Mouse (Mus musculus): ENCODE measurements at regions not wholly inside any gene's neighbourhood (a gene's known extent, or its start where the extent isn't known, plus 50 kb on each side); places are given as distances from the start of the nearest gene placed in this dataset.

DNA sequence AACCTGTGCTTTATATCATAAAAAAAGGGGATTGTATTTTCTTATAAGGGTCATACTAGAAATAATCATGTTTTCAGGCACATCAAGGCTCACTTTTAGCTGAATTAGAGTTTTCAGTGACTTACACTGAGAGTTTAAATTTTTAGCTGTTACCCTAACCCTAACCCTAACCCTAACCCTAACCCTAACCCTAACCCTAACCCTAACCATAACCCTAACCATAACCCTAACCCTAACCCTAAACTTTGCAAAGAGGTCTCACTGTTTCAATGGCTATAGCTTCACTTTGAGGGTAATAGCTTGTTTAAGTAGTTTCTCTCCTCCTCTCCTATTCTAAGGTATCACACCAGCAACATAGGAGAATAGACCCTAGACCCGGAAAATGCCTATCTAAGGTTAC, 208.0 kb downstream of the Plk2 start:
- 87% methylated on average over 1 of the region's 1 CpGs for WGBS
- H3K4me3 ChIP-seq (ENCODE audit: insufficient read depth, low read depth, low read length) = no peak overlapping the region
- H3K4me1 ChIP-seq (ENCODE audit: control insufficient read depth, insufficient read depth, low read length) = no peaks in the 10 kb centered on the region
- no peak for DNase-seq
- no peak overlapping the region for H3K27ac ChIP-seq (ENCODE audit: insufficient read depth, low read depth, low read length)
- H3K36me3 ChIP-seq (ENCODE audit: control insufficient read depth, insufficient read depth, low read length) = no peaks in the 10 kb centered on the region
- H3K27me3 ChIP-seq (replicated peaks; ENCODE audit: control insufficient read depth, insufficient read depth, low read length) = no peaks in the 10 kb centered on the region
- TF ChIP-seq CTCF (conservative IDR thresholded peaks at IDR 0.05; ENCODE audit: insufficient read depth, insufficient read length, low read depth, low read length) (no peak), POLR2A (IDR thresholded peaks at IDR 0.05; ENCODE audit: low read depth, low read length) (no peak)

GRCm38 (mm10) chr13:110619010-110619409, 224.2 kb downstream of the Plk2 start:
- Histone ChIP-seq H3K27me3 (replicated peaks; ENCODE audit: control insufficient read depth, insufficient read depth, low read length) (no peaks in the 10 kb centered on the region), H3K36me3 (ENCODE audit: control insufficient read depth, insufficient read depth, low read length) (no peaks in the 10 kb centered on the region), H3K4me3 (ENCODE audit: insufficient read depth, low read depth, low read length) (no peak overlapping the region), H3K27ac (ENCODE audit: insufficient read depth, low read depth, low read length) (no peak overlapping the region), H3K4me1 (ENCODE audit: control insufficient read depth, insufficient read depth, low read length) (no peaks in the 10 kb centered on the region)
- no peak for DNase-seq
- 90% methylated on average over 6 of the region's 6 CpGs for WGBS
- TF ChIP-seq CTCF (conservative IDR thresholded peaks at IDR 0.05; ENCODE audit: insufficient read depth, insufficient read length, low read depth, low read length) (no peak), POLR2A (IDR thresholded peaks at IDR 0.05; ENCODE audit: low read depth, low read length) (no peak)

- 68% methylated on average over 6 of the region's 6 CpGs for WGBS
- H3K27ac ChIP-seq (ENCODE audit: insufficient read depth, low read depth, low read length) = no peak overlapping the region
- TF ChIP-seq CTCF (conservative IDR thresholded peaks at IDR 0.05; ENCODE audit: insufficient read depth, insufficient read length, low read depth, low read length) = no peak
- TF ChIP-seq POLR2A (IDR thresholded peaks at IDR 0.05; ENCODE audit: low read depth, low read length) = no peak
Measured at GRCm38 (mm10) chr13:110627136-110627535, 232.3 kb downstream of the Plk2 start.

GRCm38 (mm10) chr13:110627732-110628131, 232.9 kb downstream of the Plk2 start:
- H3K27me3 ChIP-seq (replicated peaks; ENCODE audit: control insufficient read depth, insufficient read depth, low read length) = no peaks in the 10 kb centered on the region; the same call in 1 of the 2 replicates
- TF ChIP-seq POLR2A (IDR thresholded peaks at IDR 0.05; ENCODE audit: low read depth, low read length) (no peak), CTCF (conservative IDR thresholded peaks at IDR 0.05; ENCODE audit: insufficient read depth, insufficient read length, low read depth, low read length) (no peak)
- no peak for DNase-seq
- no peak overlapping the region for H3K27ac ChIP-seq (ENCODE audit: insufficient read depth, low read depth, low read length)
- H3K36me3 ChIP-seq (ENCODE audit: control insufficient read depth, insufficient read depth, low read length) = no peaks in the 10 kb centered on the region
- no peaks in the 10 kb centered on the region for H3K4me1 ChIP-seq (ENCODE audit: control insufficient read depth, insufficient read depth, low read length)
- 49% methylated on average over 9 of the region's 9 CpGs for WGBS
- no peak overlapping the region for H3K4me3 ChIP-seq (ENCODE audit: insufficient read depth, low read depth, low read length)

More at GRCm38 (mm10) chr13:110627136-110627535, 232.3 kb downstream of the Plk2 start:
- DNase-seq = no peak
- no peak overlapping the region for H3K4me3 ChIP-seq (ENCODE audit: insufficient read depth, low read depth, low read length)
- H3K36me3 ChIP-seq (ENCODE audit: control insufficient read depth, insufficient read depth, low read length) = no peaks in the 10 kb centered on the region
- no peaks in the 10 kb centered on the region for H3K4me1 ChIP-seq (ENCODE audit: control insufficient read depth, insufficient read depth, low read length)
- H3K27me3 ChIP-seq (replicated peaks; ENCODE audit: control insufficient read depth, insufficient read depth, low read length) = no peaks in the 10 kb centered on the region; the same call in 1 of the 2 replicates

GRCm38 (mm10) chr13:110628201-110628600, 233.4 kb downstream of the Plk2 start:
- Histone ChIP-seq H3K27me3 (replicated peaks; ENCODE audit: control insufficient read depth, insufficient read depth, low read length) (no peaks in the 10 kb centered on the region; the same call in 1 of the 2 replicates), H3K36me3 (ENCODE audit: control insufficient read depth, insufficient read depth, low read length) (no peaks in the 10 kb centered on the region), H3K4me1 (ENCODE audit: control insufficient read depth, insufficient read depth, low read length) (no peaks in the 10 kb centered on the region), H3K4me3 (ENCODE audit: insufficient read depth, low read depth, low read length) (no peak overlapping the region), H3K27ac (ENCODE audit: insufficient read depth, low read depth, low read length) (no peak overlapping the region)
- no peak for DNase-seq
- WGBS = 100% methylated on average over 1 of the region's 1 CpGs
- no peak for TF ChIP-seq CTCF (conservative IDR thresholded peaks at IDR 0.05; ENCODE audit: insufficient read depth, insufficient read length, low read depth, low read length)
- TF ChIP-seq POLR2A (IDR thresholded peaks at IDR 0.05; ENCODE audit: low read depth, low read length) = no peak

DNA sequence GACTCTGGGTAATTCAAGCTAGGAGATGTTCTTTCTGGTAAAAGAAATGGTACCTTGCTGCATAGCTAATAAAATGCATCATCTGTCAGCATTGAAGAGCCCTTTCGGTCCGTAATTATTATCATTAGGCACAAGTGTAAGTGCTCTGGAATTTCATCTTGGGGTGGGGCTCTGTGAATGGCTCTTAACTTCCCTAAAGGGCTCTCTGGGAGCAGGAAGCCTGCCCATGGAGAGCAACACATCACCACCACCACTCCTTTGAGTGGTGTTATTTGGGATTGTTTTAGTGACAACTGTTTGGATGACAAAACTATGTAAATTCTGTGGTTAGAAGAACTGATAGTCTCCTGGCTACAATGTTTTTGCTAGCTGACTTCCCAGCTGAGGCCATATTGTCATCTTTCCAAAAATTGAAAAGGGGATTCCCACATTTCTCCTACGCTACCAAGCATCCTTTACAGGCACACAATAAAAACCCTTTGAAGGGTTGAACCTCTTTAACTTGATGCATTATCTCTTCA, 238.5 kb downstream of the Plk2 start:
- Histone ChIP-seq H3K27me3 (replicated peaks; ENCODE audit: control insufficient read depth, insufficient read depth, low read length) (no peaks in the 10 kb centered on the region; the same call in 1 of the 2 replicates), H3K4me3 (ENCODE audit: insufficient read depth, low read depth, low read length) (no peak overlapping the region), H3K4me1 (ENCODE audit: control insufficient read depth, insufficient read depth, low read length) (no peaks in the 10 kb centered on the region), H3K27ac (ENCODE audit: insufficient read depth, low read depth, low read length) (no peak overlapping the region), H3K36me3 (ENCODE audit: control insufficient read depth, insufficient read depth, low read length) (no peaks in the 10 kb centered on the region)
- DNase-seq = no peak
- no peak for TF ChIP-seq CTCF (conservative IDR thresholded peaks at IDR 0.05; ENCODE audit: insufficient read depth, insufficient read length, low read depth, low read length)
- no peak for TF ChIP-seq POLR2A (IDR thresholded peaks at IDR 0.05; ENCODE audit: low read depth, low read length)
- WGBS = 86% methylated on average over 3 of the region's 3 CpGs

DNA sequence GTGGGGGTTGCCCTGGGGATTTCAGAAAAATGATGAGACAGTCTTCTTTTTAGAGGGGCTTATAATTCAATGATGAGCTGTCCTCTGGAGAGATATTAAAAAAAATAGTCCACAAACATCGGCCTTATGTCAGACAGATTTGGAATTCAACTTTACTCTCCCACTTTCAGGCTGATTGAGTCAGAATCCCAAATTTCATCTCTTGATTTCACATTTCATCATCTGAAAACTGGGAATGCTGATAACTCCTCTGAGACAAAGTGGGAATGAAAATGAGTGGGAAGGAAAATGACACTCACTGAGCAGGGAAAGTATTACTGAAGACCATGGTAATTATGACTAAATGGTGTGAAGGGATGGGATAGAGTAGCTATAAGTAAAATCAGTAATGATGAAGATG, 239.1 kb downstream of the Plk2 start:
- no peaks in the 10 kb centered on the region for H3K4me1 ChIP-seq (ENCODE audit: control insufficient read depth, insufficient read depth, low read length)
- DNase-seq = no peak
- TF ChIP-seq CTCF (conservative IDR thresholded peaks at IDR 0.05; ENCODE audit: insufficient read depth, insufficient read length, low read depth, low read length) (no peak), POLR2A (IDR thresholded peaks at IDR 0.05; ENCODE audit: low read depth, low read length) (no peak)
- no peaks in the 10 kb centered on the region for H3K36me3 ChIP-seq (ENCODE audit: control insufficient read depth, insufficient read depth, low read length)
- 85% methylated on average over 1 of the region's 1 CpGs for WGBS
- no peaks in the 10 kb centered on the region; the same call in 1 of the 2 replicates for H3K27me3 ChIP-seq (replicated peaks; ENCODE audit: control insufficient read depth, insufficient read depth, low read length)
- H3K27ac ChIP-seq (ENCODE audit: insufficient read depth, low read depth, low read length) = no peak overlapping the region
- H3K4me3 ChIP-seq (ENCODE audit: insufficient read depth, low read depth, low read length) = no peak overlapping the region

Data from kidney, adult 2 months (tissue).